8 mouse cellular contexts compared by ENCODE assay signal in the genomic region with DNA sequence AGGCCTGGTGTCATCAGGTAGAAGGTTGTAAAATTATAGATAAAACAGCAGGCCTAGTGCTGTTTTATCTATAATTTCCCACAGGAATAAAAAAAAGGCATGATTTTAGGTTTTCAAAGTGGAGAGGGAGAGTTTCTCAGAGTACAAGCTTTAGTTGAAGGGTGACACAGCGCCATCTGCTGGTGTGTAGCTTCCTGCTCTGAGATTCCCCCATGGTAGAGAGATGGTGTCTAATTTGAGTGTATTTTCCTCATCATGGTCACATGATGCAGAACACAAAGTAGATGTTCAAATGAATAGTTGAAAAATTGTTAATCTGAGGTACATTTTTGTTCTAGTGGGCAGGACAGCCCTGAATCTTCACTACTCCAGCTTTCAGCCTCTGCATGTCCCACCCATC. TPM values are rescaled to one million over a fixed set of nuclear protein-coding genes. Genes with fewer than 3 reads are reported as not detected.
DNase-seq lines count a peak whose midpoint lies in the region; ATAC-seq and TF ChIP-seq lines count a peak whose summit lies in the region.

No protein-coding gene starts in this region.

- no peaks in the 10 kb centered on the region; the same call in 1 of the 2 replicates for H3K36me3 ChIP-seq in hindbrain, postnatal 0 days (ENCODE audit: insufficient read depth, low read length)
- peaks cover 30% of the 10 kb centered on the region for H3K36me3 ChIP-seq in forebrain, embryonic 10.5 days (replicated peaks)

- H3K4me1 ChIP-seq in hindbrain, postnatal 0 days (ENCODE audit: insufficient read depth, low read length): no peaks in the 10 kb centered on the region
- H3K4me1 ChIP-seq in forebrain, embryonic 10.5 days: peaks cover 8% of the 10 kb centered on the region; the same call in 1 of the 2 replicates

- intact Hi-C loops in left cerebral cortex, postnatal 36 days (cut with DNase I): no loop called here

- no peak overlapping the region for H3K27ac ChIP-seq in hindbrain, postnatal 0 days
- no peak overlapping the region for H3K27ac ChIP-seq in forebrain, embryonic 10.5 days

- peak; percentile 69 for TF ChIP-seq CTCF in hindbrain, postnatal 0 days (IDR thresholded peaks at IDR 0.05; ENCODE audit: low read depth)

- H3K9ac ChIP-seq in hindbrain, postnatal 0 days (replicated peaks; ENCODE audit: low read length): no peak overlapping the region

- no peaks in the 10 kb centered on the region for H3K9me3 ChIP-seq in hindbrain, postnatal 0 days (ENCODE audit: low read length)
- H3K9me3 ChIP-seq in forebrain, embryonic 10.5 days: no peaks in the 10 kb centered on the region

- peak; percentile 79 for ATAC-seq in common myeloid progenitor, adult 5-6 weeks (replicated peaks; ENCODE audit: low read depth, poor library complexity, severe bottlenecking)
- peak; percentile 38; the same call in 1 of the 2 replicates for ATAC-seq in hindbrain, postnatal 0 days

- WGBS in hindbrain, postnatal 0 days: 36% methylated on average over 1 of the region's 1 CpGs
- 28% methylated on average over 1 of the region's 1 CpGs for WGBS in forebrain, embryonic 10.5 days

- DNase-seq in testis, postnatal 10 days (ENCODE audit: low spot score): peak; percentile 82
- DNase-seq in testis, postnatal 14 days (ENCODE audit: low spot score): no peak
- peak; percentile 65 to 68 for DNase-seq in adrenal gland, adult 18-20 months (ENCODE audit: low spot score in 2 of 2)
- DNase-seq in hindbrain, postnatal 0 days (ENCODE audit: low spot score): peak; percentile 70
- peak; percentile 26 to 33 for DNase-seq in left cerebral cortex, postnatal 36 days (ENCODE audit: low spot score in 2 of 2)
- peak; percentile 17 for DNase-seq in retina, postnatal 7 days (ENCODE audit: low read depth, low spot score)
- DNase-seq in forebrain, embryonic 10.5 days (ENCODE audit: extremely low spot score, low spot score): no peak

- H3K27me3 ChIP-seq in hindbrain, postnatal 0 days (ENCODE audit: insufficient read depth, low read length): no peaks in the 10 kb centered on the region
- H3K27me3 ChIP-seq in forebrain, embryonic 10.5 days (ENCODE audit: poor library complexity, severe bottlenecking): no peaks in the 10 kb centered on the region

- no peak overlapping the region for H3K4me2 ChIP-seq in hindbrain, postnatal 0 days (ENCODE audit: low read depth, low read length)

- no peak overlapping the region for H3K4me3 ChIP-seq in hindbrain, postnatal 0 days (ENCODE audit: low read length)
- no peak overlapping the region for H3K4me3 ChIP-seq in forebrain, embryonic 10.5 days

RNA-seq across cellular contexts. Expression of gene Marf1, which starts 32.3 kb away (rescaled TPM):
- total RNA-seq in adrenal gland, adult 18-20 months (2021): 100 to 1,000 TPM; 124 to 141 TPM
- total RNA-seq in common myeloid progenitor, adult 5-6 weeks (2017): 31.7 and 32.9 TPM in 2 replicates
- 21.1 and 22.8 TPM in 2 replicates for total RNA-seq in hindbrain, postnatal 0 days (2014; rRNA removed)
- 7.7 and 8.0 TPM in 2 replicates for polyA plus RNA-seq in hindbrain, postnatal 0 days (2015; fragmentation: Nextera tagmentation; extraction: Ambion mirVana)
- 100 to 1,000 TPM; 139 to 148 TPM for total RNA-seq in left cerebral cortex, postnatal 36 days (2021)
- polyA plus RNA-seq in forebrain, embryonic 10.5 days (2016; fragmentation: Nextera tagmentation; extraction: Ambion mirVana): 14.6 TPM in 2 replicates

RNA-seq across cellular contexts. Expression of gene Nde1, which starts 32.4 kb away (rescaled TPM):
- 10 to 100 TPM; 37.1 to 39.2 TPM for total RNA-seq in adrenal gland, adult 18-20 months (2021)
- 62.4 and 88.1 TPM in 2 replicates for total RNA-seq in common myeloid progenitor, adult 5-6 weeks (2017)
- total RNA-seq in hindbrain, postnatal 0 days (2014; rRNA removed): 19.4 and 26.5 TPM in 2 replicates
- 25.3 and 28.0 TPM in 2 replicates for polyA plus RNA-seq in hindbrain, postnatal 0 days (2015; fragmentation: Nextera tagmentation; extraction: Ambion mirVana)
- 10 to 100 TPM; 18.8 to 20.9 TPM for total RNA-seq in left cerebral cortex, postnatal 36 days (2021)
- 214 and 215 TPM in 2 replicates for polyA plus RNA-seq in forebrain, embryonic 10.5 days (2016; fragmentation: Nextera tagmentation; extraction: Ambion mirVana)

Comparison
In these comparisons a context has a peak if more than half of its experiments do, and no peak if none do; other contexts are left out.
1. DNase-seq: peak in testis, postnatal 10 days (single experiment), adrenal gland, adult 18-20 months (2 of 2), hindbrain, postnatal 0 days (single experiment), left cerebral cortex, postnatal 36 days (2 of 2) and retina, postnatal 7 days (single experiment); none in testis, postnatal 14 days (single experiment) and forebrain, embryonic 10.5 days (single experiment).